Mouse (Mus musculus) megakaryocyte, embryonic 14.5 days (primary cell): Measurements from ENCODE around the gene Jmjd4. TPM values are rescaled to one million over a fixed set of nuclear protein-coding genes. Genes with fewer than 3 reads are reported as not detected.

Source experiments
- H3K27me3 ChIP-seq: replicated peaks from 2 replicates; pipeline ENCODE3; 2012; ENCODE audit warnings: inconsistent platforms
- H3K36me3 ChIP-seq: replicated peaks from 2 replicates; pipeline ENCODE3; 2012; ENCODE audit warnings: low read length, inconsistent platforms, mixed read lengths
- H3K4me1 ChIP-seq: 2 replicates; pipeline ENCODE4 v1.6.1; 2012; ENCODE audit warnings: inconsistent platforms
- H3K4me3 ChIP-seq: replicated peaks from 2 replicates; pipeline ENCODE3; 2012; ENCODE audit warnings: moderate library complexity, mild to moderate bottlenecking, inconsistent platforms
- H3K9me3 ChIP-seq: 2 replicates; pipeline ENCODE4 v1.6.1; 2012; ENCODE audit warnings: inconsistent platforms
- FLI1 ChIP-seq: IDR thresholded peaks from 2 replicates; pipeline ENCODE4 v1.6.1; 2012; ENCODE audit warnings: low read length, inconsistent platforms, mixed read lengths
- GATA1 ChIP-seq: IDR thresholded peaks from 3 replicates; pipeline ENCODE4 v1.6.1; 2012; ENCODE audit warnings: mixed read lengths, low read length, inconsistent platforms, borderline replicate concordance
- polyA plus RNA-seq: library from polyadenylated mRNA; stranded (reverse); fragments of >175 nt; gene quantifications from 2 replicates; pipeline ENCODE4 v1.2.3, GENCODE M21; 2012; ENCODE audit warnings: low replicate concordance; ENCODE audit not compliant: insufficient read depth

Jmjd4 gene
- polyA plus RNA-seq, 1 experiment: 2.6 TPM

DNA sequence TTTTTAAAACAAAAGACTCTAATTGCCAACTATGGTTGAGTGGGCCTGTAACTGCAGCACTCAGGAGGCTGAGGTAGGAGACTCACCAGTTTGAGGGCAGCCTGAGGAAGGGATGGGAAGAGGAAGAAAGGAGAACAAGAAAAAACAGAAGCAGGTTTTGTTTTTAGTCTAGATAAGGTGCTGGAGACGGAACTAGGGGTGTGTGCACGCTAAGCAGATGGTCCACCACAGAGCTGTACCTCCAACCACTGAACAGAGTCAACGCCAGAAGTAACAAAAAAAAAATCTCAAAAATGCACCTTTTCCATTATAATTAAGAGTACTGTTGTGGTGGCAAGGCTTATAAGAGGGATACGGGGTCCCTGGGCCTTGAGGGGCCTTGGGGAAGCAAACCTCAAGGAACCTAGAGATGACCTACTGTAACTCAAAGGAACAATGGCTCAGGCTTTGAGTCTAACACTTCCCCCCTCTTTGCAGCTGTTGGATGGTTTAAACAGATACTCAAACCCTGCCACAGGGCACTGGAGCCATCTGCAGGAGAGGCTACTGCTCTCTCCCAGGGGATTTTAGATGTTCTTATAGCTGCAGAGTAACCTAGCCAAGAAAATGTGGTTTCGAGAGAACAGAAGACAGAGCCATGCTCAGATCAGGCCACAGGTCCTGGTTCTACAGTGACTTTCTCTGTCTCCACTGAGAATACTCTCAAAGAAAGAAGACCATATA is 52.3 kb downstream of the Jmjd4 start:
- peaks cover 3% of the 10 kb centered on the region; the same call in 1 of the 2 replicates for H3K9me3 ChIP-seq
- TF ChIP-seq GATA1: no peak
- TF ChIP-seq FLI1: no peak
- no peak overlapping the region for H3K4me3 ChIP-seq
- H3K4me1 ChIP-seq: peaks cover 39% of the 10 kb centered on the region
- peaks cover 73% of the 10 kb centered on the region for H3K36me3 ChIP-seq
- H3K27me3 ChIP-seq: peaks cover 18% of the 10 kb centered on the region

DNA sequence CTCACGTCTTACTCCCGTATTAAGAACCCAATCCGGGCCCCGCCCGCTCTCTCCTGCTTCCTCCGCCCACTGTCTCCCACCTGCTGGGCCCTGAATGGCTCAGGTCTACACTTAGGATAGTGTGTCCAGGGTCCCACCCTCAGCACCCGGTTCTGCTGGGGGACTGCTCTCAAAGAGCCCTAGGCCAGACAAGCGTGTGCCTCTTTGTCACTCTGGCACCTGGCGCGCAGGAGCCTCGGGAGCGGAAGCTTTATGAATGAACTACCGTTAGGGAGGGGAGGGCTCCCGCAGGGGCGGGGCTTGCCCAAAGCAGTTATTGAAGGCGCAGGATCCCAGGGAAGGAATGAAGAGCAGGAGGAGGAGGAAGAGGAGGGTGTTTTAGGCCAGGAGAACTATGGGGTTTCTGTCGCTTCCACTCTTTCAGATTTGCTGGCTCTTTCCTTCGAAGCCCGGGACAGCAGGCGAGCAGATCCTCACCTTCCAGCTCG is 55.5 kb downstream of the Jmjd4 start:
- peaks cover 32% of the 10 kb centered on the region for H3K27me3 ChIP-seq
- H3K9me3 ChIP-seq: no peaks in the 10 kb centered on the region
- H3K4me3 ChIP-seq: peak overlapping the region; percentile 93
- H3K36me3 ChIP-seq: peaks cover 46% of the 10 kb centered on the region
- no peak for TF ChIP-seq FLI1
- TF ChIP-seq GATA1: no peak
- H3K4me1 ChIP-seq: peaks cover 23% of the 10 kb centered on the region

DNA sequence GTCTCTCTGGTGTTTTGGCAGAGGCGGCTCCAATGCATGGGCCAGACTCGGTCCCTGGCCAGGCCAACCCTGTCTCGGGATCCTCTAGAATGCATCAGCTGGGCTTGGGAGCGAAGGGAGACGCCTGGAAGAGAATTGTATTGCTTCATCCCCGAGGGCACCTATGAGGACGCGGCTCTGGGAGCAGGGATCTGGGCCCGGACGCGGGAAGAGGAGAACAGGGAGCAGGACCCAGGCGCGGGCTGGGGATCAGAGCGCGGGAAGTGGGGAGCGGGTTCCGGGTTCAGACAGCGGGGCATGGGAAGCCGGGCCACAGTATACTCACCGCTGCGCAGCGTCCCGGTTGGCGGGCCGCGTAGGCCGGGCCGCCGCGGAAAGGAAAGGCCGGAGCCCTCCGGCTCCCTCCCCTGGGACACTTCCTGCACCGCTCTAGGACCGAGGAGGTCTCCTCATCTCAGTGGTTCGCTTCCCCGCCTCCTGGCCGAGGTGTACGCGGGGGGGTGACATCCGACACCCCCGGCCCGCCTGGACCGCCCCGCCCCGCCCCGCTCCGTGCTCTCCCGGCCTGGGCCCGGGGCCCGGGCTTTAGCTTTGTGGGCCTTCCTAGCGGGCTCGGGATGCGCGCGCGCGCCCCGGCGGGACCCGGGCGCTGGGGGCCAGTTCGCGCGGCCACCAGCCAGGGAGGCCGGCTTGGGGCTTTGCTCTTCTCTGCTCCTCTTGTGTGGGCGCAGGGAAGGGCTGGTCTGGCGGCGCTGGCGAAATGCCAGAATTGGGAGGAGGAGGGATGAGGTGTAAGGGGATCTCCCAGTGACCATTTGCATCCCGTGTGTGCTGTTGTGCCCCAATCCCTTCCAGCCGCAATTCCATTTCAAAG is 56.2 kb downstream of the Jmjd4 start:
- Histone ChIP-seq H3K36me3 (peaks cover 43% of the 10 kb centered on the region), H3K27me3 (peaks cover 32% of the 10 kb centered on the region), H3K4me3 (peak overlapping the region; percentile 93), H3K4me1 (peaks cover 23% of the 10 kb centered on the region), H3K9me3 (no peaks in the 10 kb centered on the region)
- TF ChIP-seq GATA1 (no peak), FLI1 (no peak)

DNA sequence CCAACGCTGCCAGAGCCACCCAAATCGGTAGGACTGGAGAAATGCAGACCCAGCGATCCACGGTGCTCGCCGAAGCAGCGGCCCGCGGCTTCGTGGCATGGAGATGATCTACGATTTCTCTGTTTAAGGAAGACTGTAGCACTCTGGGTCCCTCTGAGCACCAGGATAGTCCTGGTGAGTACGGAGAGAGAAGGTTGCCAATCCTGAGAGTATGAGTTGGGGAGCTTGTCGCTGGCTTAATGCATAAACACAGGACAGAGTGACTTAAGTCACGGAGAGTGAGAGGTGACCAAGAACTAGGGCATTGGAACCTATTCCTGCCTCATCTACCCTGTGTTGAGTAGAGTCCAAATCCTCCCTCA is 56.8 kb downstream of the Jmjd4 start:
- peak overlapping the region; percentile 93 for H3K4me3 ChIP-seq
- H3K27me3 ChIP-seq: peaks cover 32% of the 10 kb centered on the region
- H3K9me3 ChIP-seq: no peaks in the 10 kb centered on the region
- TF ChIP-seq GATA1 (no peak), FLI1 (no peak)
- H3K4me1 ChIP-seq: peaks cover 23% of the 10 kb centered on the region
- H3K36me3 ChIP-seq: peaks cover 37% of the 10 kb centered on the region

Other genes starting within 250 kb of the Jmjd4 start
- 22.0 and 34.5 TPM in 2 replicates for gene Mrpl55, start 247.6 kb upstream of the Jmjd4 start, polyA plus RNA-seq
- 11.5 and 33.5 TPM in 2 replicates for gene 2310033P09Rik, start 241.7 kb upstream of the Jmjd4 start, polyA plus RNA-seq
- 222 and 240 TPM in 2 replicates for gene Arf1, start 221.8 kb upstream of the Jmjd4 start, polyA plus RNA-seq
- not detected in 2 replicates for gene Wnt3a, start 159.3 kb upstream of the Jmjd4 start, polyA plus RNA-seq
- not detected in 2 replicates for gene Wnt9a, start 143.1 kb upstream of the Jmjd4 start, polyA plus RNA-seq
- not detected in 2 replicates for gene Prss38, start 74.4 kb upstream of the Jmjd4 start, polyA plus RNA-seq
- gene Snap47, start 1.1 kb downstream of the Jmjd4 start, polyA plus RNA-seq: 9.9 and 18.6 TPM in 2 replicates
- gene Zfp867, start 22.4 kb downstream of the Jmjd4 start, polyA plus RNA-seq: 0.07 TPM in 1 of 2 replicates, not detected in the other
- gene Zkscan17, start 76.7 kb downstream of the Jmjd4 start, polyA plus RNA-seq: 13.6 and 19.8 TPM in 2 replicates
- gene Nlrp3, start 91.5 kb downstream of the Jmjd4 start, polyA plus RNA-seq: 0.41 and 0.84 TPM in 2 replicates
- gene Olfr222, start 126.2 kb downstream of the Jmjd4 start, polyA plus RNA-seq: 2.2 TPM in 1 of 2 replicates, not detected in the other
- gene Olfr223, start 143.2 kb downstream of the Jmjd4 start, polyA plus RNA-seq: not detected in 2 replicates
- 18.0 and 37.2 TPM in 2 replicates for gene Mprip, start 211.3 kb downstream of the Jmjd4 start, polyA plus RNA-seq